ENCODE assay signal across 12 mouse cellular contexts in genomic region chr3:38457041-38457440, GRCm38 (mm10).
"Had no signal": no experiment of that assay in that cellular context is flagged by ENCODE, and none has a peak within 500 bp of the region (broad histone marks: within the 10 kb centered on the region; RNA-seq: fewer than 3 reads in every experiment).

No protein-coding gene starts in this region.

- DNase-seq: kidney, adult 9 months; kidney, postnatal 14 days; layer of hippocampus, adult 9-11 months; layer of hippocampus, postnatal 36 days; liver, embryonic 13.5 days; lung, embryonic 14.5 days; midbrain, embryonic 14.5 days; thymus, adult 18-20 months; thymus, postnatal 36 days had no signal

- H3K4me3 ChIP-seq: layer of hippocampus, adult 2 months; left cerebral cortex, adult 2 months; liver, embryonic 13.5 days had no signal

- H3K27me3 ChIP-seq: liver, embryonic 13.5 days had no signal

- H3K27ac ChIP-seq: layer of hippocampus, adult 2 months; left cerebral cortex, adult 2 months; liver, embryonic 13.5 days; macrophage had no signal

- H3K4me1 ChIP-seq: liver, embryonic 13.5 days had no signal
